Mouse (Mus musculus) cerebellum, postnatal 25 days (tissue): Measurements from ENCODE around the gene Fh1.

Experiments used
- DNase-seq, 2 experiments: peaks; one replicate each; pipeline ENCODE4 v3.0.0; 2021; ENCODE audit warnings: mixed read lengths in 2 of 2

Gene Fh1

GRCm38 (mm10) chr1:175619814-175620431 is 5.5 kb downstream of the Fh1 start, which contains the start of gene Kmo:
Gene Kmo (plus strand): TSS chr1:175620381.
- DNase-seq = peak in 1 of 2 experiments; percentile 11

GRCm38 (mm10) chr1:175614992-175615391 is 10.4 kb downstream of the Fh1 start:
- DNase-seq = no peak

- DNase-seq = no peak
Observed at GRCm38 (mm10) chr1:175608708-175609107, 16.7 kb downstream of the Fh1 start.

GRCm38 (mm10) chr1:175607838-175608585 is 17.4 kb downstream of the Fh1 start:
- no peak for DNase-seq

GRCm38 (mm10) chr1:175607308-175607707 is 18.1 kb downstream of the Fh1 start:
- no peak for DNase-seq

- DNase-seq = peak; percentile 23 to 53
Observed at GRCm38 (mm10) chr1:175603390-175603789, 22.0 kb downstream of the Fh1 start.

- DNase-seq = no peak
Observed at GRCm38 (mm10) chr1:175602231-175602630, 23.2 kb downstream of the Fh1 start.

GRCm38 (mm10) chr1:175592832-175593231 is 32.6 kb downstream of the Fh1 start:
- no peak for DNase-seq

GRCm38 (mm10) chr1:175586656-175587055 is 38.8 kb downstream of the Fh1 start:
- DNase-seq = no peak

GRCm38 (mm10) chr1:175585267-175585666 is 40.2 kb downstream of the Fh1 start:
- no peak for DNase-seq

GRCm38 (mm10) chr1:175582799-175583198 is 42.6 kb downstream of the Fh1 start:
- DNase-seq = no peak

GRCm38 (mm10) chr1:175580346-175580745 is 45.1 kb downstream of the Fh1 start:
- DNase-seq = peak; percentile 17 to 30

- peak; percentile 34 to 38 for DNase-seq
Observed at GRCm38 (mm10) chr1:175579598-175580235, 45.7 kb downstream of the Fh1 start.

- DNase-seq = no peak
Observed at GRCm38 (mm10) chr1:175578425-175579096, 46.9 kb downstream of the Fh1 start.

GRCm38 (mm10) chr1:175574129-175574528 is 51.3 kb downstream of the Fh1 start:
- no peak for DNase-seq

- DNase-seq = no peak
Observed at GRCm38 (mm10) chr1:175565579-175566103, 59.8 kb downstream of the Fh1 start.

GRCm38 (mm10) chr1:175564321-175564720 is 61.1 kb downstream of the Fh1 start:
- DNase-seq = no peak

- no peak for DNase-seq
Observed at GRCm38 (mm10) chr1:175562379-175562778, 63.1 kb downstream of the Fh1 start.

- DNase-seq = no peak
Observed at GRCm38 (mm10) chr1:175561806-175562205, 63.6 kb downstream of the Fh1 start.

- peak in 1 of 2 experiments; percentile 22 for DNase-seq
Observed at GRCm38 (mm10) chr1:175554641-175555040, 70.8 kb downstream of the Fh1 start.

- no peak for DNase-seq
Observed at GRCm38 (mm10) chr1:175552474-175552873, 73.0 kb downstream of the Fh1 start.

- DNase-seq = no peak
Observed at GRCm38 (mm10) chr1:175550586-175550985, 74.8 kb downstream of the Fh1 start.
